Mouse (Mus musculus) lung, embryonic 16.5 days (tissue): ENCODE results near the gene Tpcn1. TPM values are rescaled to one million over a fixed set of nuclear protein-coding genes. Genes with fewer than 3 reads are reported as not detected.
A peak's percentile ranks its signal among the peaks of the same experiment; 100 is the strongest.

Experiments
- ATAC-seq: fragments of 200-750 bp; cut with Nextera tagmentation; 2 replicates; pipeline ENCODE4 v1.8.0; 2017; ENCODE audit warnings: low read depth, mild to moderate bottlenecking, moderate library complexity
- H3K27ac ChIP-seq: fragments of 300-500 bp; sonication (generic); 2 replicates; pipeline ENCODE4 v1.5.1; 2014; ENCODE audit warnings: mild to moderate bottlenecking, control low read depth, low read length
- H3K27me3 ChIP-seq: fragments of 300-500 bp; sonication (generic); 2 replicates; pipeline ENCODE4 v1.6.1; 2014; ENCODE audit warnings: low read depth, low read length, mixed read lengths; ENCODE audit not compliant: control insufficient read depth, insufficient read depth
- H3K36me3 ChIP-seq: fragments of 300-500 bp; sonication (generic); 2 replicates; pipeline ENCODE4 v1.6.1; 2014; ENCODE audit warnings: low read length; ENCODE audit not compliant: control insufficient read depth, insufficient read depth
- H3K4me1 ChIP-seq: fragments of 300-500 bp; sonication (generic); replicated peaks from 2 replicates; pipeline ENCODE4 v1.6.1; 2014; ENCODE audit warnings: low read length, mixed read lengths; ENCODE audit not compliant: control insufficient read depth, insufficient read depth
- H3K4me2 ChIP-seq: fragments of 300-500 bp; sonication (generic); 2 replicates; pipeline ENCODE4 v1.6.1; 2014; ENCODE audit warnings: low read depth, low read length, control low read depth
- H3K4me3 ChIP-seq: fragments of 300-500 bp; sonication (generic); 2 replicates; pipeline ENCODE4 v1.5.1; 2014; ENCODE audit warnings: mild to moderate bottlenecking, low read length, control low read depth
- H3K9ac ChIP-seq: fragments of 300-500 bp; sonication (generic); 2 replicates; pipeline ENCODE4 v1.6.1; 2014; ENCODE audit warnings: low read length, control low read depth
- H3K9me3 ChIP-seq: fragments of 300-500 bp; sonication (generic); 2 replicates; pipeline ENCODE4 v1.6.1; 2016; ENCODE audit warnings: low read length; ENCODE audit not compliant: control insufficient read depth
- WGBS: fragments of 180-500 bp; shearing (Covaris S2); extraction: QIAGEN DNeasy Blood & Tissue Kit; methylation state at CpG from one replicate; pipeline ENCODE4 v1.1.7; 2014; 5-methylcytosine and 5-hydroxymethylcytosine counted together
- polyA plus RNA-seq: library from polyadenylated mRNA; unstranded; fragments of >200 nt; fragmentation: Nextera tagmentation; extraction: Ambion mirVana; gene quantifications from 2 replicates; pipeline ENCODE4 v1.2.1, GENCODE M21; 2015

The Tpcn1 gene
- polyA plus RNA-seq, 1 experiment from 2014 or later = 18.0 TPM

DNA sequence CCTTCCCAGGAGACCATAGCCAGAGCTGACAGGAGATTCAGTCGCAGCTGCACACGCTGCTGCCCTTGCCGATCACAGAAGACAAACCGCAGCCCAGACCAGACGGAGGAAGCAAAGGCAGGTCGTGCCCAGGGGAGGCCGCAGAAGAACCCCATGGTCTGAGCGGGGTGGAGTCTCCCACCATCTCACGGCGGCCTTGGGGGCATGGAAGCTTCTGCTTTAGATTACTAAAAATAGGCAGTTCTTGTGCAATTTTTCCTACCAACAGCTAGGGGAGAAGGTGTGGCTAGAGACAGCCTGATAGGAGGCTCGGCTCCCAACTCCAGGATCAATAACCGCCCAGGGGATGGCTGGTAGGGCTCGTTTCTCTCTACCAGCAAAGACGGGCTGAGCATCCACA is 29.7 kb downstream of the Tpcn1 start:
- Histone ChIP-seq H3K9ac (no peak overlapping the region), H3K9me3 (no peaks in the 10 kb centered on the region), H3K27me3 (no peaks in the 10 kb centered on the region), H3K36me3 (peaks cover 13% of the 10 kb centered on the region), H3K27ac (no peak overlapping the region), H3K4me2 (no peak overlapping the region), H3K4me3 (no peak overlapping the region), H3K4me1 (peaks cover 28% of the 10 kb centered on the region)
- no peak for ATAC-seq
- 55% methylated on average over 14 of the region's 14 CpGs for WGBS

DNA sequence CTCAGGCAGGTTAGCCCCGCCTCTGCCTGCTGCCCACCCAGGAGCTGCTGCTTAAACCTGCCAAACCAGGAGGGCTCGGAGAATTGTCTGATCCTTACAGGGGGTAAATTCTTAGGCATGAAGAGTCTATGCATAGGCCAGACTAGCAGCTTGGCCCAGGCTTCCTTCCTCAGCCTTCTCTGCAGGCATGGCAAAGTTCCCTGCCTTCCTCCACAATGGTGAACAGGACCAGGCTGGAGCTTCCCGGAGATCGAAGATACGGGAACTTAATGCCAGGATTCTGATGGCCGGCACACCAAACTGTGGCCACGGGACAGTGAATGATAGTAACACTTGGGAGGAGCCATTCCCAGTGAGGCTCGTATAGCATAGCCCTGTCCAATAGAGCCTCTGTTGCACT is 30.4 kb downstream of the Tpcn1 start:
- 61% methylated on average over 8 of the region's 8 CpGs for WGBS
- ATAC-seq = no peak

DNA sequence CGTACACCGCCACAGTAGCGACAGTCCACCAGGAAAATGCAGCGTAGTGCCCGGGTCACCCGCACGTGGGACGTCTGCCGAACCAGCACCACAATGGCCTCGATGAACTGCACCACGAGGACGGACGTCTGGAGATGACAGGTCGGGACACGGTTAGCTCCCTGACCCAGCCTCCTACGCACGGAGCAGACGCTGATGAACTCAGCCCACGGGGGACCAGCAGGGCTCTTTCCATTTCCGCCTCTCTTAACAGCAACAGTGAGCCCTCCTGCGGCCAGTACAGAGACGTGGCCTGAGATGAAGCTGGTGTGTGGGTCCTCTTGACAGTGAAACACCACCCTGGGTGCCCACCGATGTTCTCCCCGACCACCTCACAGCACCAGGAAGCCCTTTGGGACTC is 32.6 kb downstream of the Tpcn1 start:
- Histone ChIP-seq H3K4me1 (peaks cover 12% of the 10 kb centered on the region), H3K36me3 (peaks cover 16% of the 10 kb centered on the region), H3K9me3 (no peaks in the 10 kb centered on the region), H3K9ac (no peak overlapping the region), H3K4me3 (no peak overlapping the region), H3K4me2 (no peak overlapping the region), H3K27me3 (no peaks in the 10 kb centered on the region), H3K27ac (no peak overlapping the region)
- 86% methylated on average over 24 of the region's 24 CpGs for WGBS
- ATAC-seq = no peak

More for the DNA sequence above, 30.4 kb downstream of the Tpcn1 start:
- H3K27ac ChIP-seq = no peak overlapping the region
- H3K36me3 ChIP-seq = peaks cover 16% of the 10 kb centered on the region
- H3K9ac ChIP-seq = no peak overlapping the region
- H3K4me3 ChIP-seq = no peak overlapping the region
- H3K9me3 ChIP-seq = no peaks in the 10 kb centered on the region
- no peaks in the 10 kb centered on the region for H3K27me3 ChIP-seq
- H3K4me1 ChIP-seq = peaks cover 20% of the 10 kb centered on the region
- no peak overlapping the region for H3K4me2 ChIP-seq

DNA sequence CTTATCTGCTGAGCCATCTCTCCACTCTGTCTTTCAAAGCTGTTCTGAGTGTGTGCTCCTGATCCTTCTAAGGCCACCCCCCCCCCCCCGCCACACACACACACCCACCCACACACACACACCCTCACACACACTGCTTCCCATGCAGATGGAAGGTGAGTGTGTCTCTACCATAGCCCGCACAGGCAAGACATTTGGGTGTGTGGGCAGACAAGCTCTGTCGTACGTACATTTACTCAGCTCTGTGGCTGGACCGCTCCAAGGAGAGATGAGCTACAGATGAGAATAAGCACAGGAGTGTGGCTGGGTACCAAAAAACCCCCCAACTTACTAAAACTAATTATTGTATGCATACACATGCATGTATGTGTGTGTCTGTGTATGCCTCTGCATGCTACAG is 37.8 kb downstream of the Tpcn1 start:
- WGBS = 91% methylated on average over 5 of the region's 5 CpGs
- ATAC-seq = no peak

DNA sequence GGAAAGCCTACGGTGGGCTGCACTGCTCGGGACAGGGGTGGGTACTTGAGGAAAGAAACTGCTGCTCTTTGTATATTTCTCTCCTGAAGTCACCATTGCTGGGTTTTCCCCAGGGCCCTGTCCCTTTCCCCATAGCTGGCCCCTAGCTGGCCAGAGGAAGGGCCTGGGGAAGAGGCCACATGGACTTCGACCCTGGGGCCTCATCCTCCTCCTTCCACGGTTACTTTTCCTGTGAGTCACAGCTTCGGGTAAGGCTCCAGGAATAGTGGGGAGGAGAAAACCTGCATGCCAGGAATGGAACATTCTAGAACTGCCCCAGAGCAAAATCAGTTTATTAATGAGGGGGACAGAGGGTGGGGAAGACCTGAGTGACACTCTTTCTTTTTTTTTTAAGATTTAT is 38.3 kb downstream of the Tpcn1 start:
- Histone ChIP-seq H3K4me2 (no peak overlapping the region), H3K4me1 (no peaks in the 10 kb centered on the region; the same call in 1 of the 2 replicates), H3K27me3 (no peaks in the 10 kb centered on the region), H3K27ac (no peak overlapping the region), H3K4me3 (no peak overlapping the region), H3K9ac (no peak overlapping the region), H3K36me3 (peaks cover 12% of the 10 kb centered on the region; the same call in 1 of the 2 replicates), H3K9me3 (no peaks in the 10 kb centered on the region)
- 74% methylated on average over 5 of the region's 5 CpGs for WGBS
- no peak for ATAC-seq

More for the DNA sequence above, 37.8 kb downstream of the Tpcn1 start:
- Histone ChIP-seq H3K36me3 (peaks cover 12% of the 10 kb centered on the region; the same call in 1 of the 2 replicates), H3K9ac (no peak overlapping the region), H3K4me2 (no peak overlapping the region), H3K4me1 (no peaks in the 10 kb centered on the region; the same call in 1 of the 2 replicates), H3K27me3 (no peaks in the 10 kb centered on the region), H3K27ac (no peak overlapping the region), H3K4me3 (no peak overlapping the region), H3K9me3 (no peaks in the 10 kb centered on the region)

DNA sequence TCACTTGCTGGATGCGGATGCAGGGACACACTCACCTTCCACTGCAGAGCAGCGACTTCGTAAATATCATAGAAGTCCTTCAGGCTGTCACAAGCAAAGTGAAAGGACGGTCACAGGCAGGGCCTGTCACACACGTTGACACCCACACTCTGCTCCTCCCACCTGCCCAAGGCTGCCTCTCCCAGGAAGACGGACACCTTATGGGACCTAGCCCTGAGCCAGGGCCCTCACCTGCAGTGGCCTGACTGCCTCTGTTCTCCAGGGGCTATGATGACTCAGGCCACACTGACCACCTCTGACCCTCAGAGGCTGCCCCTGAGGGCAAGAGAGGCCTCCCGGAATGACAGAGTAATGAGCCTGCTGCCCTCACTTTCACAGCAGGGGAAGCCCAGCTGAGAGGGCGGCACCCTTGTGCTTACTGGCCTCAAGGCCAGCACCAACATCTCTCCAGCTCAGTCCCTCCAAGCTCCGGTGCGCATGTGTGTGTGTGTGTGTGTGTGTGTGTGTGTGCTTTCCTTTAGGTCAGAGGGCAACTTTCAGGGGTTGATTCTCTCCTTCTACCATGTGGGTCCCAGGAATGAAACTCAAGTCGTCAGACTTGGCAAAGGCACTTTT is 40.1 kb downstream of the Tpcn1 start:
- 63% methylated on average over 11 of the region's 11 CpGs for WGBS
- Histone ChIP-seq H3K4me2 (no peak overlapping the region), H3K9ac (no peak overlapping the region), H3K36me3 (0 out of 2 replicates have a peak, but pooled peaks cover 4% of the 10 kb centered on the region), H3K27me3 (no peaks in the 10 kb centered on the region), H3K27ac (no peak overlapping the region), H3K9me3 (no peaks in the 10 kb centered on the region), H3K4me1 (no peaks in the 10 kb centered on the region; the same call in 1 of the 2 replicates), H3K4me3 (no peak overlapping the region)
- no peak for ATAC-seq

DNA sequence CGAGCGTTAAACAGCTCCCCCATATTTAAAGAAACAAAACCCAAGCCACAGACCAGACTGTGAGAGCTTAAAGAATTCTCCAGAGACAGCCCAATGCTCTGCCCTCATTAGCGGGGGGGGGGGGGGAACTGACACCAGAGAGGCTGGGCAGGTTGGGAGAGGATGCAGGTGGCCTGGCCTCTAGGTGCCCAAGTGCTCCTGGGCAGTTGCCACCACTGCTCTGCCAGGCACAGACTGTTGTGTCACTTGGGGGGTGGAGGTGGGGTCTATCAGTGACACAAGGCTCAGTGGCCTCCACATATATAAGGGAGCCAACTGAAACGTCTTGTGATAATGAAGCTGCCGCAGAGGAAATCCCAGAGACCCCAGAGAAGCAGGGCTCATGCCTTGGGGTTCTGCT is 51.8 kb downstream of the Tpcn1 start:
- no peak overlapping the region for H3K9ac ChIP-seq
- no peak overlapping the region for H3K4me3 ChIP-seq
- H3K4me1 ChIP-seq = peaks cover 22% of the 10 kb centered on the region
- H3K27ac ChIP-seq = peak overlapping the region; percentile 59; the same call in 1 of the 2 replicates
- no peaks in the 10 kb centered on the region for H3K27me3 ChIP-seq
- no peak for ATAC-seq
- no peak overlapping the region for H3K4me2 ChIP-seq
- 83% methylated on average over 5 of the region's 5 CpGs for WGBS
- H3K9me3 ChIP-seq = no peaks in the 10 kb centered on the region
- H3K36me3 ChIP-seq = peaks cover 22% of the 10 kb centered on the region

DNA sequence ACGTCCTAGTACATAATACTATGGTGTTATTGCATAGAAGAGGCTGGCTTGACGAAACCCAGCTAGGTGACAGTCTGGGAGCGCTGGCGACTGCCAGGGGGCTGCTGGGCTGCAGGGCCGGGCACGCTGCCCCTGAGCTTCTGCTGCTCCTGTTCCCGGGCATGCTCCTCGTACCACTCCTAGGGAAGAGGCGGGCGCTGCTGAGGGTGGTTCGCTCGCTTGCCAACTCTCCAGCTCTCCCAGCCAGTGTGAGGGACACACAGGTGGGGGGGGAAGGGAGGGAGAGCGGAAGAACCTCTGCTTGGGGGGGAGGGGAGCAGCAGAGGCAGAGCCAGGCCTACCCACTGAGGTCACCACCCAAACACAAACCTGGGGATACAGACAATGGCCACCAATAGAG is 52.4 kb downstream of the Tpcn1 start:
- Histone ChIP-seq H3K36me3 (peaks cover 22% of the 10 kb centered on the region), H3K4me2 (no peak overlapping the region), H3K27me3 (no peaks in the 10 kb centered on the region), H3K4me1 (peaks cover 22% of the 10 kb centered on the region), H3K4me3 (no peak overlapping the region), H3K9me3 (no peaks in the 10 kb centered on the region), H3K27ac (peak overlapping the region; percentile 59), H3K9ac (no peak overlapping the region)
- peak; percentile 39; the same call in 1 of the 2 replicates for ATAC-seq
- WGBS = 66% methylated on average over 12 of the region's 13 CpGs

DNA sequence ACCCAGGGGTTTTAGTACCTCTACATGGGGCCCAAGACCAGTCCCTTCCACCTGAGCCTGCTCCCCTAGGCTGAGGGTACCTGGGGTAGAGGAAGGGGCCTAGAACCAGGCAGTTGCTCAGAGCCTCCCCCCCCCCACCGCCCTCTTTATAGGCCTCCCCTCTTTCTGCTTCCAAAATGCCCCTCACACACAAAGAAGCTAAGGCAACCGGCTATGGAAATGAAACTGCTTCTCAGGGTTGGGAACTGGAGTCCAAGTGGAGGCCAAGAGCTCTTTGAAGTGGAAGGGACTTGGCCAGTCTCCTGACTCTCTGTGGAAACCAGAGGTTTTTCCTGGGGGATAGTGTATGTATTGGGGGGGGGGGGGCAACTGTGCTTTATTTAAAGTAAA is 53.8 kb downstream of the Tpcn1 start:
- Histone ChIP-seq H3K4me2 (no peak overlapping the region), H3K9ac (peak overlapping the region; percentile 47; the same call in 1 of the 2 replicates), H3K27ac (peak overlapping the region; percentile 80), H3K9me3 (no peaks in the 10 kb centered on the region), H3K27me3 (no peaks in the 10 kb centered on the region), H3K4me3 (no peak overlapping the region), H3K36me3 (peaks cover 12% of the 10 kb centered on the region), H3K4me1 (peaks cover 22% of the 10 kb centered on the region)
- 32% methylated on average over 2 of the region's 2 CpGs for WGBS
- peak; percentile 59 for ATAC-seq
